8 mouse cellular contexts compared by ENCODE assay signal in the genomic region with DNA sequence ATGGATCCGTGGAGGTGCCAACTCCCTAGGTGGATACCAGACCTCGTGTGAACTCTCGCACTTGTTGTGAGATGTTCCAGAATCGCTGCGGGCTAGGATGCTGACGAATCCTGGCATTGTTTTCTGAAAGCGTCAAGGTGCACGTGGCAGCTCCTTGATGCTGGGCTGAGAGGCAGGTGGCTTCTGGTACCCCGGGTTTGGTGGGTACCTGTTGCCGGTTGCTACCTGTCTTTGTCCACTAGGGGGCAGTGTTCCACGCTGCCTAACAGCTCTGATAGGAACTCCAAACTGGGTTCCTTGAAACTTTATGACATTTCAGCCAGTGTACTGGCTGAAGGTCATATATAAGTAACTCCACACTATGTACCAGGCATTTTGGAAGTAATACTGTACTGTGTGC. TPM values are rescaled to one million over a fixed set of nuclear protein-coding genes. Genes with fewer than 3 reads are reported as not detected.
A peak's percentile ranks its signal among the peaks of the same experiment; 100 is the strongest.
DNase-seq lines count a peak whose midpoint lies in the region; ATAC-seq and TF ChIP-seq lines count a peak whose summit lies in the region.

No protein-coding gene starts in this region.

- peak; percentile 22 for DNase-seq in layer of hippocampus, adult 11-12 months (ENCODE audit: low spot score)
- no peak for DNase-seq in layer of hippocampus, adult 9-10 months (ENCODE audit: low spot score)
- peak; percentile 12 for DNase-seq in Muller cell, postnatal 12 days (ENCODE audit: inconsistent ontology term)
- DNase-seq in cerebellum, postnatal 10 days = peak; percentile 74 to 85
- DNase-seq in hindlimb bud, embryonic 11.5 days (ENCODE audit: extremely low spot score, low read depth, low spot score) = peak; percentile 50
- DNase-seq in limb, embryonic 14.5 days (ENCODE audit: low spot score) = peak; percentile 72
- DNase-seq in yolk sac, embryonic 10.5 days (ENCODE audit: low spot score) = no peak

- TF ChIP-seq POLR2A in limb, embryonic 14.5 days (IDR thresholded peaks at IDR 0.05; ENCODE audit: borderline replicate concordance, extremely low read depth, insufficient read depth, insufficient read length) = no peak
- no peak for TF ChIP-seq POLR2A in olfactory bulb, adult 2 months (IDR thresholded peaks at IDR 0.05; ENCODE audit: insufficient read depth, low read depth, low read length)

- no peaks in the 10 kb centered on the region for H3K27me3 ChIP-seq in limb, embryonic 14.5 days (ENCODE audit: control insufficient read depth, insufficient read depth, low read length)

- no peak overlapping the region for H3K4me3 ChIP-seq in limb, embryonic 14.5 days (replicated peaks; ENCODE audit: low read length)
- no peak overlapping the region for H3K4me3 ChIP-seq in olfactory bulb, adult 2 months (ENCODE audit: insufficient read depth, low read depth, low read length)

- no peaks in the 10 kb centered on the region for H3K4me1 ChIP-seq in limb, embryonic 14.5 days (ENCODE audit: control insufficient read depth, insufficient read depth, low read length)
- H3K4me1 ChIP-seq in olfactory bulb, adult 2 months (ENCODE audit: control insufficient read depth, insufficient read depth, low read length) = no peaks in the 10 kb centered on the region

- ATAC-seq in limb, embryonic 14.5 days (ENCODE audit: low FRiP score, low read depth) = peak; percentile 62

- H3K4me2 ChIP-seq in limb, embryonic 14.5 days (replicated peaks; ENCODE audit: low read depth, low read length, severe bottlenecking) = no peak overlapping the region

- H3K9me3 ChIP-seq in limb, embryonic 14.5 days (ENCODE audit: control insufficient read depth, low read length) = no peaks in the 10 kb centered on the region

- WGBS in limb, embryonic 14.5 days = 18% methylated on average over 11 of the region's 11 CpGs
- 25% methylated on average over 11 of the region's 11 CpGs for WGBS in olfactory bulb, adult 2 months

- H3K27ac ChIP-seq in limb, embryonic 14.5 days (replicated peaks; ENCODE audit: low read depth, low read length) = no peak overlapping the region
- H3K27ac ChIP-seq in olfactory bulb, adult 2 months (ENCODE audit: insufficient read depth, low read depth, low read length) = no peak overlapping the region

- H3K36me3 ChIP-seq in limb, embryonic 14.5 days (ENCODE audit: control insufficient read depth, insufficient read depth, low read length) = peaks cover 11% of the 10 kb centered on the region; the same call in 1 of the 2 replicates

- TF ChIP-seq CTCF in olfactory bulb, adult 2 months (IDR thresholded peaks at IDR 0.05; ENCODE audit: insufficient read depth, low read depth, low read length) = peak; percentile 61

- H3K9ac ChIP-seq in limb, embryonic 14.5 days (ENCODE audit: low read depth, low read length, severe bottlenecking) = no peak overlapping the region

RNA-seq across cellular contexts. Expression of a gene that starts 14.8 kb away (rescaled TPM):
- polyA plus RNA-seq in limb, embryonic 14.5 days (2012; rRNA removed) = 4.4 and 5.4 TPM in 2 replicates
- polyA plus RNA-seq in limb, embryonic 14.5 days (2014; fragmentation: Nextera tagmentation; extraction: Ambion mirVana) = 3.5 and 3.7 TPM in 2 replicates
- polyA plus RNA-seq in olfactory bulb, adult 2 months (2012; ENCODE audit: insufficient read depth, insufficient read length, low replicate concordance, missing spikeins) = not detected in 2 replicates

RNA-seq across cellular contexts. Expression of a gene that starts 14.8 kb away (rescaled TPM):
- 36.6 and 44.0 TPM in 2 replicates for polyA plus RNA-seq in limb, embryonic 14.5 days (2012; rRNA removed)
- 40.7 and 41.9 TPM in 2 replicates for polyA plus RNA-seq in limb, embryonic 14.5 days (2014; fragmentation: Nextera tagmentation; extraction: Ambion mirVana)
- polyA plus RNA-seq in olfactory bulb, adult 2 months (2012; ENCODE audit: insufficient read depth, insufficient read length, low replicate concordance, missing spikeins) = not detected in 2 replicates

RNA-seq across cellular contexts. Expression of a gene that starts 25.2 kb away (rescaled TPM):
- polyA plus RNA-seq in limb, embryonic 14.5 days (2012; rRNA removed) = 242 and 272 TPM in 2 replicates
- polyA plus RNA-seq in limb, embryonic 14.5 days (2014; fragmentation: Nextera tagmentation; extraction: Ambion mirVana) = 221 and 228 TPM in 2 replicates
- polyA plus RNA-seq in olfactory bulb, adult 2 months (2012; ENCODE audit: insufficient read depth, insufficient read length, low replicate concordance, missing spikeins) = not detected in 2 replicates

Comparison
In these comparisons a context has a peak if more than half of its experiments do, and no peak if none do; other contexts are left out.
1. DNase-seq: peak in layer of hippocampus, adult 11-12 months (single experiment), Muller cell, postnatal 12 days (single experiment), cerebellum, postnatal 10 days (2 of 2), hindlimb bud, embryonic 11.5 days (single experiment) and limb, embryonic 14.5 days (single experiment); none in layer of hippocampus, adult 9-10 months (single experiment) and yolk sac, embryonic 10.5 days (single experiment).
2. RNA of a gene that starts 25.2 kb away (polyA plus RNA-seq): 221 to 272 TPM in limb, embryonic 14.5 days; not detected in olfactory bulb, adult 2 months; every median in the first group is over 100 times any median in the second.